Mouse (Mus musculus) stomach, postnatal 0 days (tissue): ENCODE data around the gene Gstp3.
"Not testable (repeated sequence)": the region's sequence is repeated elsewhere in the genome, so short reads cannot be mapped to it uniquely, and the experiment has no call there.

Experiments used
- CTCF ChIP-seq: IDR thresholded peaks from 2 replicates; pipeline ENCODE4 v1.5.1; 2016; ENCODE audit warnings: antibody characterized with exemption, low read depth, mild to moderate bottlenecking, moderate library complexity
- EP300 ChIP-seq: optimal IDR thresholded peaks from 2 replicates; pipeline ENCODE3; 2016; ENCODE audit warnings: antibody characterized with exemption

GRCm38 (mm10) chr19:4037154-4037787, 22.1 kb downstream of the Gstp3 start:
- TF ChIP-seq CTCF, EP300: not testable (repeated sequence)
